Mouse (Mus musculus) liver, adult 2 months (tissue): ENCODE data around the gene 1700113H08Rik. TPM values are rescaled to one million over a fixed set of nuclear protein-coding genes. Genes with fewer than 3 reads are reported as not detected.

ENCODE experiments used
- DNase-seq: peaks from one replicate; pipeline ENCODE4 v3.0.0-alpha.2; 2011; ENCODE audit warnings: low read depth, low spot score; ENCODE audit errors: extremely low read depth
- H3K27ac ChIP-seq: fragments of 200-500 bp; replicated peaks from 2 replicates; pipeline ENCODE4 v1.5.1; 2012; ENCODE audit warnings: low read depth, mild to moderate bottlenecking, control low read depth, inconsistent platforms, low read length; ENCODE audit not compliant: insufficient read depth
- H3K27me3 ChIP-seq: fragments of 200-500 bp; 2 replicates; pipeline ENCODE4 v1.6.1; 2012; ENCODE audit warnings: mild to moderate bottlenecking, moderate library complexity, low read length, inconsistent platforms; ENCODE audit not compliant: control insufficient read depth, insufficient read depth
- H3K36me3 ChIP-seq: fragments of 200-500 bp; 2 replicates; pipeline ENCODE4 v1.6.1; 2012; ENCODE audit warnings: low read length, inconsistent platforms; ENCODE audit not compliant: control insufficient read depth, insufficient read depth
- H3K4me1 ChIP-seq: fragments of 200-500 bp; 2 replicates; pipeline ENCODE4 v1.6.1; 2011; ENCODE audit warnings: low read length; ENCODE audit not compliant: control insufficient read depth, insufficient read depth
- H3K4me3 ChIP-seq: fragments of 200-500 bp; 2 replicates; pipeline ENCODE4 v1.5.1; 2011; ENCODE audit warnings: low read depth, mild to moderate bottlenecking, control low read depth, low read length, moderate library complexity; ENCODE audit not compliant: insufficient read depth
- H3K79me2 ChIP-seq: fragments of 200-500 bp; 2 replicates; pipeline ENCODE4 v1.6.1; 2012; ENCODE audit warnings: inconsistent platforms, mild to moderate bottlenecking, low read length, moderate library complexity; ENCODE audit not compliant: control insufficient read depth, insufficient read depth
- H3K9ac ChIP-seq: fragments of 200-500 bp; 2 replicates; pipeline ENCODE4 v1.6.1; 2012; ENCODE audit warnings: low read depth, mild to moderate bottlenecking, control low read depth, inconsistent platforms, low read length
- CTCF ChIP-seq: fragments of 200-500 bp; IDR thresholded peaks from 2 replicates; pipeline ENCODE4 v1.5.1; 2011; ENCODE audit warnings: low read depth, low read length, control low read depth
- POLR2A ChIP-seq: fragments of 200-500 bp; IDR thresholded peaks from 2 replicates; pipeline ENCODE4 v1.6.1; 2011; ENCODE audit warnings: low read length, control low read depth; ENCODE audit not compliant: insufficient read depth; ENCODE audit errors: extremely low read depth
- WGBS: fragments of 180-500 bp; shearing (Covaris S2); methylation state at CpG from one replicate; pipeline ENCODE4 v1.1.7; 2018; 5-methylcytosine and 5-hydroxymethylcytosine counted together
- polyA plus RNA-seq: library from polyadenylated mRNA; depleted of rRNA; stranded (reverse); fragments of >200 nt; gene quantifications from 2 replicates; pipeline ENCODE4 v1.2.3, GENCODE M21; 2012; rRNA removed
- total RNA-seq: library from RNA; depleted of rRNA; stranded (reverse); fragments of >200 nt; gene quantifications from 2 replicates; pipeline ENCODE4 v1.2.3, GENCODE M21; 2014; rRNA removed

The 1700113H08Rik gene
- not detected in 2 replicates for total RNA-seq
- not detected in 2 replicates for polyA plus RNA-seq

GRCm38 (mm10) chr10:87057500-87058250 is at the start of gene 1700113H08Rik:
Gene 1700113H08Rik, plus strand, starts transcription at chr10:87058045.
- no peak within 1 kb of the TSS for H3K4me3 ChIP-seq
- 21% methylated on average over 15 of the region's 15 CpGs for WGBS
- TF ChIP-seq POLR2A (no peak), CTCF (peak; percentile 70)
- H3K79me2 ChIP-seq = no peaks in the 10 kb centered on the region
- peak; percentile 49 for DNase-seq
- H3K36me3 ChIP-seq = no peaks in the 10 kb centered on the region
- H3K9ac ChIP-seq = no peak within 1 kb of the TSS
- no peaks in the 10 kb centered on the region for H3K4me1 ChIP-seq
- peaks cover 4% of the 10 kb centered on the region; the same call in 1 of the 2 replicates for H3K27me3 ChIP-seq
- H3K27ac ChIP-seq = no peak within 1 kb of the TSS

- H3K27me3 ChIP-seq = no peaks in the 10 kb centered on the region
- TF ChIP-seq POLR2A (no peak), CTCF (no peak)
- H3K4me1 ChIP-seq = no peaks in the 10 kb centered on the region
- no peak for DNase-seq
- no peaks in the 10 kb centered on the region for H3K79me2 ChIP-seq
- 81% methylated on average over 3 of the region's 3 CpGs for WGBS
- peak overlapping the region; percentile 19 for H3K27ac ChIP-seq
- H3K9ac ChIP-seq = peak overlapping the region; percentile 8; the same call in 1 of the 2 replicates
- H3K36me3 ChIP-seq = no peaks in the 10 kb centered on the region
- peak overlapping the region; percentile 19 for H3K4me3 ChIP-seq
Measured at GRCm38 (mm10) chr10:87008215-87008499, 49.7 kb upstream of the 1700113H08Rik start.

- WGBS = 74% methylated on average over 7 of the region's 7 CpGs
- Histone ChIP-seq H3K4me3 (no peak overlapping the region), H3K36me3 (no peaks in the 10 kb centered on the region), H3K9ac (no peak overlapping the region), H3K27ac (no peak overlapping the region), H3K4me1 (no peaks in the 10 kb centered on the region; the same call in 1 of the 2 replicates), H3K79me2 (no peaks in the 10 kb centered on the region), H3K27me3 (no peaks in the 10 kb centered on the region)
- TF ChIP-seq POLR2A (no peak), CTCF (no peak)
- no peak for DNase-seq
Measured at GRCm38 (mm10) chr10:87012087-87012486, 45.8 kb upstream of the 1700113H08Rik start.

GRCm38 (mm10) chr10:87014391-87014965 is 43.4 kb upstream of the 1700113H08Rik start:
- H3K9ac ChIP-seq = no peak overlapping the region
- no peak for TF ChIP-seq CTCF
- TF ChIP-seq POLR2A = no peak
- H3K4me1 ChIP-seq = no peaks in the 10 kb centered on the region; the same call in 1 of the 2 replicates
- no peaks in the 10 kb centered on the region for H3K36me3 ChIP-seq
- no peaks in the 10 kb centered on the region for H3K27me3 ChIP-seq
- H3K4me3 ChIP-seq = no peak overlapping the region
- DNase-seq = no peak
- H3K79me2 ChIP-seq = no peaks in the 10 kb centered on the region
- 83% methylated on average over 7 of the region's 7 CpGs for WGBS
- no peak overlapping the region for H3K27ac ChIP-seq

- Histone ChIP-seq H3K27me3 (no peaks in the 10 kb centered on the region), H3K79me2 (no peaks in the 10 kb centered on the region; the same call in 1 of the 2 replicates), H3K4me3 (no peak overlapping the region), H3K4me1 (no peaks in the 10 kb centered on the region; the same call in 1 of the 2 replicates), H3K36me3 (no peaks in the 10 kb centered on the region), H3K27ac (peak overlapping the region; percentile 70), H3K9ac (no peak overlapping the region)
- WGBS = 52% methylated on average over 5 of the region's 5 CpGs
- TF ChIP-seq POLR2A = no peak
- TF ChIP-seq CTCF = no peak
- DNase-seq = no peak
Measured at GRCm38 (mm10) chr10:87015403-87015802, 42.4 kb upstream of the 1700113H08Rik start.
